Mouse (Mus musculus) activated CD4-positive, CD25-positive, alpha-beta regulatory T cell, adult 4 months (primary cell): ENCODE results near the gene Adcy9. TPM values are rescaled to one million over a fixed set of nuclear protein-coding genes. Genes with fewer than 3 reads are reported as not detected.
A peak's percentile ranks its signal among the peaks of the same experiment; 100 is the strongest.
"Not testable (repeated sequence)": the region's sequence is repeated elsewhere in the genome, so short reads cannot be mapped to it uniquely, and the experiment has no call there.

Source experiments
- ATAC-seq: one replicate; pipeline ENCODE4 v1.8.0; 2017
- polyA plus RNA-seq, 2 experiments: library from polyadenylated mRNA; unstranded; fragments of 100-300 nt; shearing (Covaris generic); gene quantifications; one replicate each; pipeline ENCODE4 v1.2.1; 2017

The Adcy9 gene
- polyA plus RNA-seq, 2 experiments from 2014 or later: 0.36 to 0.40 TPM

- ATAC-seq: peak; percentile 54
Observed at GRCm38 (mm10) chr16:4381487-4381886, 38.8 kb downstream of the Adcy9 start.

GRCm38 (mm10) chr16:4378788-4379187 lies 41.5 kb downstream of the Adcy9 start:
- ATAC-seq: no peak

- ATAC-seq: no peak
Observed at GRCm38 (mm10) chr16:4377556-4377955, 42.7 kb downstream of the Adcy9 start.

- no peak for ATAC-seq
Observed at GRCm38 (mm10) chr16:4374780-4375380, 45.4 kb downstream of the Adcy9 start.

- ATAC-seq: no peak
Observed at GRCm38 (mm10) chr16:4374270-4374669, 46.0 kb downstream of the Adcy9 start.

GRCm38 (mm10) chr16:4371039-4371438 lies 49.3 kb downstream of the Adcy9 start:
- no peak for ATAC-seq

- ATAC-seq: no peak
Observed at GRCm38 (mm10) chr16:4370141-4370541, 50.2 kb downstream of the Adcy9 start.

GRCm38 (mm10) chr16:4367930-4368329 lies 52.4 kb downstream of the Adcy9 start:
- ATAC-seq: no peak

GRCm38 (mm10) chr16:4367291-4367690 lies 53.0 kb downstream of the Adcy9 start:
- no peak for ATAC-seq

- no peak for ATAC-seq
Observed at GRCm38 (mm10) chr16:4366671-4367070, 53.6 kb downstream of the Adcy9 start.

GRCm38 (mm10) chr16:4363341-4364116 lies 56.8 kb downstream of the Adcy9 start:
- no peak for ATAC-seq

- ATAC-seq: no peak
Observed at GRCm38 (mm10) chr16:4355260-4356043, 64.8 kb downstream of the Adcy9 start.

GRCm38 (mm10) chr16:4342579-4342978 lies 77.7 kb downstream of the Adcy9 start:
- ATAC-seq: no peak

- no peak for ATAC-seq
Observed at GRCm38 (mm10) chr16:4341316-4342062, 78.8 kb downstream of the Adcy9 start.

- ATAC-seq: not testable (repeated sequence)
Observed at GRCm38 (mm10) chr16:4339216-4339615, 81.1 kb downstream of the Adcy9 start.

GRCm38 (mm10) chr16:4337269-4337668 lies 83.0 kb downstream of the Adcy9 start:
- no peak for ATAC-seq

- no peak for ATAC-seq
Observed at GRCm38 (mm10) chr16:4333788-4334187, 86.5 kb downstream of the Adcy9 start.

GRCm38 (mm10) chr16:4333371-4333770 lies 86.9 kb downstream of the Adcy9 start:
- no peak for ATAC-seq

- no peak for ATAC-seq
Observed at GRCm38 (mm10) chr16:4327081-4327480, 93.2 kb downstream of the Adcy9 start.

GRCm38 (mm10) chr16:4325801-4326200 lies 94.5 kb downstream of the Adcy9 start:
- no peak for ATAC-seq

- ATAC-seq: no peak
Observed at GRCm38 (mm10) chr16:4324967-4325366, 95.3 kb downstream of the Adcy9 start.

- no peak for ATAC-seq
Observed at GRCm38 (mm10) chr16:4320856-4321255, 99.4 kb downstream of the Adcy9 start.
